Mouse (Mus musculus) brain, embryonic 18.5 days (tissue): ENCODE measurements around the gene Myrf.

ENCODE experiments used
- DNase-seq: peaks from one replicate; pipeline ENCODE4 v3.0.0-alpha.2; 2012; ENCODE audit warnings: low read depth, low spot score

The Myrf gene

GRCm38 (mm10) chr19:10210885-10211284, 29.7 kb downstream of the Myrf start:
- no peak for DNase-seq

GRCm38 (mm10) chr19:10208851-10209250, 31.7 kb downstream of the Myrf start:
- no peak for DNase-seq

GRCm38 (mm10) chr19:10205051-10205450, 35.5 kb downstream of the Myrf start:
- no peak for DNase-seq

GRCm38 (mm10) chr19:10204616-10205001, 35.9 kb downstream of the Myrf start:
- DNase-seq, result no peak

- DNase-seq, result peak; percentile 81
Observed at GRCm38 (mm10) chr19:10203848-10204615, 36.5 kb downstream of the Myrf start, which contains the start of the genes Tmem258 and Fen1. TSS of gene Tmem258 (plus strand) at chr19:10204014. TSS of gene Fen1 (minus strand) at chr19:10204169.

- no peak for DNase-seq
Observed at GRCm38 (mm10) chr19:10203146-10203847, 37.3 kb downstream of the Myrf start.

- no peak for DNase-seq
Observed at GRCm38 (mm10) chr19:10198723-10199122, 41.8 kb downstream of the Myrf start.

- no peak for DNase-seq
Observed at GRCm38 (mm10) chr19:10198286-10198685, 42.3 kb downstream of the Myrf start.

- no peak for DNase-seq
Observed at GRCm38 (mm10) chr19:10197130-10197529, 43.4 kb downstream of the Myrf start.

- no peak for DNase-seq
Observed at GRCm38 (mm10) chr19:10195252-10195651, 45.3 kb downstream of the Myrf start.

- DNase-seq, result no peak
Observed at GRCm38 (mm10) chr19:10194337-10194736, 46.2 kb downstream of the Myrf start.

- DNase-seq, result no peak
Observed at GRCm38 (mm10) chr19:10191326-10191725, 49.2 kb downstream of the Myrf start.

GRCm38 (mm10) chr19:10190796-10191195, 49.8 kb downstream of the Myrf start:
- DNase-seq, result no peak

- no peak for DNase-seq
Observed at GRCm38 (mm10) chr19:10189940-10190339, 50.6 kb downstream of the Myrf start.

- DNase-seq, result no peak
Observed at GRCm38 (mm10) chr19:10189022-10189421, 51.5 kb downstream of the Myrf start.

GRCm38 (mm10) chr19:10188281-10188811, 52.2 kb downstream of the Myrf start:
- DNase-seq, result peak; percentile 69

GRCm38 (mm10) chr19:10186569-10186968, 54.0 kb downstream of the Myrf start:
- DNase-seq, result no peak

- no peak for DNase-seq
Observed at GRCm38 (mm10) chr19:10185876-10186275, 54.7 kb downstream of the Myrf start.

GRCm38 (mm10) chr19:10184096-10184495, 56.5 kb downstream of the Myrf start:
- DNase-seq, result peak; percentile 51

- DNase-seq, result peak; percentile 71
Observed at GRCm38 (mm10) chr19:10183299-10183983, 57.1 kb downstream of the Myrf start.

- peak; percentile 93 for DNase-seq
Observed at GRCm38 (mm10) chr19:10182670-10183298, 57.8 kb downstream of the Myrf start, which contains the start of gene Fads1. TSS of gene Fads1 (plus strand) at chr19:10182888.
